Mouse (Mus musculus): Measurements from ENCODE around the gene Olfr1310.
"Not testable (repeated sequence)": the region's sequence is repeated elsewhere in the genome, so short reads cannot be mapped to it uniquely, and the experiment has no call there.

The Olfr1310 gene

GRCm38 (mm10) chr2:112012608-112013007 is at the start of gene Olfr1310:
Gene Olfr1310, minus strand, starts transcription at chr2:112012708.
- in situ Hi-C loops (cut with MboI) = no loop called here

GRCm38 (mm10) chr2:112050138-112050537 is 37.6 kb upstream of the Olfr1310 start, which contains the start of gene Olfr1312:
Gene Olfr1312, minus strand, starts transcription at chr2:112050238.
- in situ Hi-C loops (cut with MboI) = no loop called here

- in situ Hi-C loops (cut with MboI) = not testable (repeated sequence)
Observed at GRCm38 (mm10) chr2:112026971-112027370, 14.5 kb upstream of the Olfr1310 start.

- in situ Hi-C loops (cut with MboI) = no loop called here
Observed at GRCm38 (mm10) chr2:112024312-112024711, 11.8 kb upstream of the Olfr1310 start, which contains the start of gene Olfr1311. Gene Olfr1311, minus strand, starts transcription at chr2:112024412.

- in situ Hi-C loops (cut with MboI) = no loop called here
Observed at GRCm38 (mm10) chr2:112014900-112015299, 2.4 kb upstream of the Olfr1310 start.

GRCm38 (mm10) chr2:111990181-111990580 is 22.3 kb downstream of the Olfr1310 start, which contains the start of gene Olfr1309:
Gene Olfr1309, minus strand, starts transcription at chr2:111990281.
- in situ Hi-C loops (cut with MboI) = no loop called here

- in situ Hi-C loops (cut with MboI) = no loop called here
Observed at GRCm38 (mm10) chr2:111964844-111965243, 47.7 kb downstream of the Olfr1310 start, which contains the start of gene Olfr1308. Gene Olfr1308, minus strand, starts transcription at chr2:111964944.
